Mouse (Mus musculus) lung, embryonic 16.5 days (tissue): Measurements from ENCODE around the gene Trabd. TPM values are rescaled to one million over a fixed set of nuclear protein-coding genes. Genes with fewer than 3 reads are reported as not detected.

Experiments used
- ATAC-seq: fragments of 200-750 bp; cut with Nextera tagmentation; 2 replicates; pipeline ENCODE4 v1.8.0; 2017; ENCODE audit warnings: low read depth, mild to moderate bottlenecking, moderate library complexity
- H3K27ac ChIP-seq: fragments of 300-500 bp; sonication (generic); 2 replicates; pipeline ENCODE4 v1.5.1; 2014; ENCODE audit warnings: mild to moderate bottlenecking, control low read depth, low read length
- H3K27me3 ChIP-seq: fragments of 300-500 bp; sonication (generic); 2 replicates; pipeline ENCODE4 v1.6.1; 2014; ENCODE audit warnings: low read depth, low read length, mixed read lengths; ENCODE audit not compliant: control insufficient read depth, insufficient read depth
- H3K36me3 ChIP-seq: fragments of 300-500 bp; sonication (generic); 2 replicates; pipeline ENCODE4 v1.6.1; 2014; ENCODE audit warnings: low read length; ENCODE audit not compliant: control insufficient read depth, insufficient read depth
- H3K4me1 ChIP-seq: fragments of 300-500 bp; sonication (generic); replicated peaks from 2 replicates; pipeline ENCODE4 v1.6.1; 2014; ENCODE audit warnings: low read length, mixed read lengths; ENCODE audit not compliant: control insufficient read depth, insufficient read depth
- H3K4me2 ChIP-seq: fragments of 300-500 bp; sonication (generic); 2 replicates; pipeline ENCODE4 v1.6.1; 2014; ENCODE audit warnings: low read depth, low read length, control low read depth
- H3K4me3 ChIP-seq: fragments of 300-500 bp; sonication (generic); 2 replicates; pipeline ENCODE4 v1.5.1; 2014; ENCODE audit warnings: mild to moderate bottlenecking, low read length, control low read depth
- H3K9ac ChIP-seq: fragments of 300-500 bp; sonication (generic); 2 replicates; pipeline ENCODE4 v1.6.1; 2014; ENCODE audit warnings: low read length, control low read depth
- H3K9me3 ChIP-seq: fragments of 300-500 bp; sonication (generic); 2 replicates; pipeline ENCODE4 v1.6.1; 2016; ENCODE audit warnings: low read length; ENCODE audit not compliant: control insufficient read depth
- WGBS: fragments of 180-500 bp; shearing (Covaris S2); extraction: QIAGEN DNeasy Blood & Tissue Kit; methylation state at CpG from one replicate; pipeline ENCODE4 v1.1.7; 2014; 5-methylcytosine and 5-hydroxymethylcytosine counted together
- polyA plus RNA-seq: library from polyadenylated mRNA; unstranded; fragments of >200 nt; fragmentation: Nextera tagmentation; extraction: Ambion mirVana; gene quantifications from 2 replicates; pipeline ENCODE4 v1.2.1, GENCODE M21; 2015

Trabd gene
- polyA plus RNA-seq, 1 experiment from 2014 or later = 48.9 TPM

GRCm38 (mm10) chr15:89061761-89062517 lies 13.0 kb upstream of the Trabd start:
- Histone ChIP-seq H3K27ac (no peak overlapping the region), H3K4me1 (no peaks in the 10 kb centered on the region; the same call in 1 of the 2 replicates), H3K9ac (no peak overlapping the region), H3K4me3 (no peak overlapping the region), H3K9me3 (no peaks in the 10 kb centered on the region), H3K27me3 (peaks cover 46% of the 10 kb centered on the region), H3K4me2 (no peak overlapping the region), H3K36me3 (no peaks in the 10 kb centered on the region)
- no peak for ATAC-seq
- WGBS = 87% methylated on average over 6 of the region's 6 CpGs

DNA sequence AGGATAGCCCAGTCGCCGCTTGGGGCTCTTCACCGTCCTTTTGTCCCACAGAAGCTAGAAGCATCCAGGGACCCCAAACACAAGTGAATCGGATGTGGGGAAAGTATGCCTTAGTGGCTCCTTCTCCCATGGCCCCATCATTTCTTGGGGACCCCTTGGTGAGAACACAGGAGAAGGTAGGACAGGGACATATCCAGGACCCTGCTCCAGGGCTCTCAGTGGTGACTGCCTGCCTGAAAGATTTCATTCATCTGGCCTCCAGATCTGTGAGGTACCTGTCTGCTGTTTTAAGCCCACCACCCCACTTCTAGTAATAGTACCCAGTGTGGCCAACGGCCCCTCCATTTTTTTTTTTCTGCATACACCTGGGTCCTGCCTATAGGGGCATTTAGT lies 12.4 kb upstream of the Trabd start:
- no peak overlapping the region for H3K4me2 ChIP-seq
- peaks cover 48% of the 10 kb centered on the region for H3K27me3 ChIP-seq
- no peaks in the 10 kb centered on the region for H3K36me3 ChIP-seq
- H3K4me3 ChIP-seq = no peak overlapping the region
- no peaks in the 10 kb centered on the region; the same call in 1 of the 2 replicates for H3K4me1 ChIP-seq
- WGBS = 82% methylated on average over 5 of the region's 5 CpGs
- no peak overlapping the region for H3K9ac ChIP-seq
- ATAC-seq = no peak
- H3K27ac ChIP-seq = no peak overlapping the region
- no peaks in the 10 kb centered on the region for H3K9me3 ChIP-seq

GRCm38 (mm10) chr15:89063001-89063400 lies 11.9 kb upstream of the Trabd start:
- Histone ChIP-seq H3K27ac (no peak overlapping the region), H3K27me3 (peaks cover 49% of the 10 kb centered on the region), H3K4me2 (no peak overlapping the region), H3K4me3 (no peak overlapping the region), H3K4me1 (no peaks in the 10 kb centered on the region; the same call in 1 of the 2 replicates), H3K9ac (no peak overlapping the region), H3K9me3 (no peaks in the 10 kb centered on the region), H3K36me3 (no peaks in the 10 kb centered on the region)
- WGBS = 54% methylated on average over 7 of the region's 7 CpGs
- no peak for ATAC-seq

DNA sequence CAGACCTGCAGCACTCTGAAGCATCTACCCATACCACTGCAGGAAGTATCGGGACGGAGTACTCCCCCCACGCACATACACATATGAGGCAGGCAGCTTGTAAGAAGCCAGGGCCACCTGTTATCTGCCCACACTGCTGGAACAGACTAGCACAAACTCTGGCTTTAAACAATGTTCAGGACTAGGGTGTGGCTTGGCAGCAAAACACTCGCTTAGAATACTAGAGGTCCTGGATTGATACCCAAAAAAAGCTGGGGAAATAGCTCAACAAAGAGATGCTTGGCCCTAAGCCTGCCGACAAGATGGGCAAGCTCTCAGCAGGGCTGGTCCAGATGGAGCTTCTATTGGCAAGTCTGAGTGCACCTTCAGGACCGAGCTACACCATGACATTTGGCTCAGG lies 11.4 kb upstream of the Trabd start:
- Histone ChIP-seq H3K9ac (no peak overlapping the region), H3K4me3 (no peak overlapping the region), H3K36me3 (no peaks in the 10 kb centered on the region), H3K9me3 (no peaks in the 10 kb centered on the region), H3K27me3 (peaks cover 49% of the 10 kb centered on the region), H3K27ac (no peak overlapping the region), H3K4me1 (no peaks in the 10 kb centered on the region; the same call in 1 of the 2 replicates), H3K4me2 (no peak overlapping the region)
- WGBS = 65% methylated on average over 6 of the region's 6 CpGs
- no peak for ATAC-seq

DNA sequence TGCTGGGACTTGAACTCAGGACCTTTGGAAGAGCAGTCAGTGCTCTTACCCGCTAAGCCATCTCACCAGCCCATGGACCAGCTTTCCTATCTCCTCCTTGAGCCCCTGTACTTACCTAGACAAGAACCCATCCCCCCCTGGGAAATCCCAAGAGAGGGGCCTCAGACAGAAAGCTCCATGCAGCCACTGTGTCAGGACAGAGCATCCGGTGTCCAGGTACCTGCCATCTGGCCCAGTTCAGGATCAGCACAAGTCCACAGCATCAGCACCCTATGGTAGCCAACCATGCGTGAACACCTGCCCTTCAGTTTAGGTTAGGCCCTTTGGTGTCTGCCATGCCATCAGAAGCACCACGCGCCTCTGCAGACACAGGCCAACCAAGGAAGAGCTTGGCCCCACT lies 10.0 kb upstream of the Trabd start:
- H3K9me3 ChIP-seq = no peaks in the 10 kb centered on the region
- H3K4me3 ChIP-seq = no peak overlapping the region
- no peak for ATAC-seq
- 91% methylated on average over 5 of the region's 5 CpGs for WGBS
- no peaks in the 10 kb centered on the region for H3K4me1 ChIP-seq
- H3K4me2 ChIP-seq = no peak overlapping the region
- H3K36me3 ChIP-seq = no peaks in the 10 kb centered on the region
- no peak overlapping the region for H3K27ac ChIP-seq
- H3K9ac ChIP-seq = no peak overlapping the region
- peaks cover 47% of the 10 kb centered on the region for H3K27me3 ChIP-seq

DNA sequence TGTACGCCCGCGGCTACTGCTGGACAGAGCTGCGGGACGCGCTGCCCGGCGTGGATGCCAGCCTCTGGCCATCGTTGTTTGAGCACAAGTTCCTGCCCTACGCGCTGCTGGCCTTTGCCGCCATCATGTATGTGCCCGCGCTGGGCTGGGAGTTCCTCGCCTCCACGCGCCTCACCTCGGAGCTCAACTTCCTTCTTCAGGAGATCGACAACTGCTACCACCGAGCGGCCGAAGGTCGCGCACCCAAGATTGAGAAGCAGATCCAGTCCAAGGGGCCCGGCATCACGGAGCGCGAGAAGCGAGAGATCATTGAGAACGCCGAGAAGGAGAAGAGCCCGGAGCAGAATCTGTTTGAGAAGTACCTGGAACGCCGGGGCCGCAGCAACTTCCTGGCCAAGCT lies 7.3 kb upstream of the Trabd start:
- Histone ChIP-seq H3K27me3 (peaks cover 29% of the 10 kb centered on the region), H3K4me1 (no peaks in the 10 kb centered on the region), H3K4me2 (peak overlapping the region; percentile 45), H3K36me3 (no peaks in the 10 kb centered on the region), H3K27ac (no peak overlapping the region), H3K9ac (no peak overlapping the region), H3K9me3 (no peaks in the 10 kb centered on the region), H3K4me3 (peak overlapping the region; percentile 16)
- 19% methylated on average over 35 of the region's 35 CpGs for WGBS
- no peak for ATAC-seq

- Histone ChIP-seq H3K4me1 (no peaks in the 10 kb centered on the region), H3K9ac (no peak overlapping the region), H3K9me3 (no peaks in the 10 kb centered on the region), H3K4me3 (peak overlapping the region; percentile 16), H3K36me3 (no peaks in the 10 kb centered on the region), H3K27me3 (peaks cover 29% of the 10 kb centered on the region), H3K4me2 (peak overlapping the region; percentile 45), H3K27ac (no peak overlapping the region)
- WGBS = 17% methylated on average over 26 of the region's 26 CpGs
- ATAC-seq = no peak
Observed at GRCm38 (mm10) chr15:89068226-89068625, 6.7 kb upstream of the Trabd start.

GRCm38 (mm10) chr15:89069336-89069840 lies 5.5 kb upstream of the Trabd start:
- Histone ChIP-seq H3K9ac (no peak overlapping the region), H3K36me3 (no peaks in the 10 kb centered on the region), H3K4me3 (no peak overlapping the region), H3K4me2 (no peak overlapping the region), H3K4me1 (peaks cover 3% of the 10 kb centered on the region; the same call in 1 of the 2 replicates), H3K9me3 (no peaks in the 10 kb centered on the region), H3K27ac (no peak overlapping the region), H3K27me3 (peaks cover 29% of the 10 kb centered on the region)
- WGBS = 63% methylated on average over 19 of the region's 19 CpGs
- no peak for ATAC-seq

DNA sequence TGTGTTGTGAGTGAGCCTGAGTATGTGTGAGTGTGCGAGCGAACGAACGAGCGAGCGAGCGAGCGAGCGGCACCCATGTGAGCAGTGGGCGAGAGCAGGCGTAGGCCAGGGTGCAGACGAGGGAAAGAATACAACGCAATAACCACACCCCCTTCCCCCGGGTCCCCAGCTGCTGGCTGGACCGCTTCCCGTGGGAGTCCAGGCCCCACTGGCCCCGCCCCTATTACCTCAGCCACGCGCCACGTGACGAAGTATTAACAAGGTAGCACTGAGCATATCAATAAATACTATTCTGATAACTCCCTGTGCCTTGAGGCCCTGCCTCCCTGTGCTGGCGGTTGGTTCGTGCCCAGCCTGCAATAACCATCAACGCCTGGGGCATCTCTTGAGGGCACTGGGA lies 4.3 kb upstream of the Trabd start:
- H3K4me2 ChIP-seq = no peak overlapping the region
- no peaks in the 10 kb centered on the region for H3K36me3 ChIP-seq
- H3K4me1 ChIP-seq = peaks cover 14% of the 10 kb centered on the region; the same call in 1 of the 2 replicates
- WGBS = 59% methylated on average over 24 of the region's 24 CpGs
- H3K27ac ChIP-seq = no peak overlapping the region
- ATAC-seq = no peak
- no peak overlapping the region for H3K4me3 ChIP-seq
- H3K9ac ChIP-seq = no peak overlapping the region
- no peaks in the 10 kb centered on the region for H3K9me3 ChIP-seq
- H3K27me3 ChIP-seq = peaks cover 29% of the 10 kb centered on the region
